Mouse (Mus musculus) forelimb bud, embryonic 11.5 days (tissue): ENCODE measurements around the gene Gm28635.
A peak's percentile ranks its signal among the peaks of the same experiment; 100 is the strongest.

Experiments
- DNase-seq: peaks from one replicate; pipeline ENCODE4 v3.0.0-alpha.2; 2012; ENCODE audit warnings: low read depth, low spot score

Gene Gm28635

DNA sequence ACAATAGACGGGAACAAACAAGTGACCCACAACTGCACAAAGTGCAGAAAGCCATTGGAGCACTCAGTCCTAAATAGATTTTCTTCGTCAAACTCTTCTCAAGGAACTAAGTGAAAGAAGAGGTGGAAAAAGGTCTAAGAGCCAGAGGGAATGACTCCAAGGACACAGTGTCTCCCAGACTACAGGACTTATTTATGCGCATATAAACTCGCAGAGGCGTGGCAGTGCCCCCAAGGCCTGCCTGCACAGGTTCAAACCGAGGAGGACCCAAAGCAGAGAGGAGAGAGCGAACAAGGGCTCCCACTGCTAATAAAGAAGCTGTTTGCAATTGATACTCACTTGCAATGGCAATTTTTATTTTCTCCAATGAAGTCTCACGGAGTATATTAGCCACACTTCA is 92.1 kb downstream of the Gm28635 start:
- no peak for DNase-seq

DNA sequence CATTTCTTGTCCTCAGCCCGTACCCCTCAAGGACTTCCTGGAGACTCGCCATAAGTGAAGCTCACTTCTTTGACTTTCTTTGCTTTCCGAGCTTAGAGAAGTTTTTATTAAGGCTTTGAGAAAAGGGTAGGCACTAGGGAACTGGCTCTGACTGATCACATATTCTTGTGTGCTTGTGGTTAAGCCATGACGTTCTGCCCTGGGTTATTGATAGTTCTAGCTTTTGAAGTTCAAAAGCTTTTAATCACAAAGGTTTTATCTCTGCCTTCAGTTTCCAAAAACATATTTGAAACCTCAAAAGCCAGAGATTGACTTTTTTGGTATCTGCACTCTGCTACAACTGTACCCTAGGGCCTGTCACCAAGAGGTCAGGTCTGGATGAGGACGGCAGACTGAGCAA is 95.6 kb downstream of the Gm28635 start:
- no peak for DNase-seq

DNA sequence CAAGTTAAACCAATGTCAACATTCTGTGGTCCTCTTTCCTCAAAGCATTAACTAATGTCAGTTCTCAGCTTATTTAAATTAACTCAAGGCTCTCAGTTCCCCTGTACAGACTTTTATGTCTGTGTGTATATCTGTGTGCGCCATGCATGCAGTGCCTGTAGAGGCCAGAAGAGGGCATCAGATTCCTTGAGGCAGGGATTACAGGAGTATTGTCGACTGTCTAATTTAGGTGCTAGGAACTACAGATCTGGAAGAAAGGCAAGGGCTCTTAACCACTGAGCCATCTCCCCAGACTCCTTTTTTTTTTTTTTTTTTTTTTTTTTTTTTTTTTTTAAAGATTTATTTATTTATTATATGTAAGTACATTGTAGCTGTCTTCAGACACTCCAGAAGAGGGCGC is 96.6 kb downstream of the Gm28635 start:
- DNase-seq = peak; percentile 10

DNA sequence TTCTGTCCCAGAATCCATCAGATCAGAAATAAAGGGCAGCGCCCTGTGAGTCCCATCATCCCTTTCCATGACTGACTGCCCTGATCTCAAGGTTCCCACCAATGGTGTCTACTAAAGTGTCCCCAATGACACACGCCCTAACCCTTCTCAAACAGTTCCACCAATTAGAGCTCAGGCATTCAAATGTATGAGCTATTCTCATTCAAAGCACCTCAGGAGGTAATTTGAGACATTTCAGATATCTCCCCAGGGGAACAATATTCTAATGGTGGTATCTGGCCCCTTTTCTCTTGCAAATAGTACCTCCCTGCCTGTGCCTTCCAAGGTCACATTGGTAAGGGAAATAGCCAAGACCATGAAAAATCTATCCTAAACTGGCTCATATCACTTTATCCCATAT is 98.5 kb downstream of the Gm28635 start:
- no peak for DNase-seq

DNA sequence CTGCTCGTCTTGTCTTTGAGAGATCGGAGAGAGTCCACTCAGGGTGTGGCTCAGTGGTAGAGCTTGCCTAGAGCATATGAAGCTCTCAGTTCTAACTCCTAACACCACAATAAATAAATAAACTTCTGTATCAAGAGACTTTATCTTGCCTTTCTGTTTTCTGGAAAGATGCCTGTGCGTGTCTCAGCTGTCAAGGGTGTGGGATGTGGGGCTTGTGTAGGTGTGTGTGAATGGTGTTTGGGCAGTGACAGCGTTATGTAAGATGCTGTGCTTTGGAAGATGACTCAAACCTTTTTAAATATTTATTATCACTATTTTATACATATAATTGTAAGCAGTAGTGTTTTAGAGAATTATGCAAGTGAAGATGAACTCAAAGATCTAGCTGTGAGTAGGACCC is 103.7 kb downstream of the Gm28635 start:
- no peak for DNase-seq

DNA sequence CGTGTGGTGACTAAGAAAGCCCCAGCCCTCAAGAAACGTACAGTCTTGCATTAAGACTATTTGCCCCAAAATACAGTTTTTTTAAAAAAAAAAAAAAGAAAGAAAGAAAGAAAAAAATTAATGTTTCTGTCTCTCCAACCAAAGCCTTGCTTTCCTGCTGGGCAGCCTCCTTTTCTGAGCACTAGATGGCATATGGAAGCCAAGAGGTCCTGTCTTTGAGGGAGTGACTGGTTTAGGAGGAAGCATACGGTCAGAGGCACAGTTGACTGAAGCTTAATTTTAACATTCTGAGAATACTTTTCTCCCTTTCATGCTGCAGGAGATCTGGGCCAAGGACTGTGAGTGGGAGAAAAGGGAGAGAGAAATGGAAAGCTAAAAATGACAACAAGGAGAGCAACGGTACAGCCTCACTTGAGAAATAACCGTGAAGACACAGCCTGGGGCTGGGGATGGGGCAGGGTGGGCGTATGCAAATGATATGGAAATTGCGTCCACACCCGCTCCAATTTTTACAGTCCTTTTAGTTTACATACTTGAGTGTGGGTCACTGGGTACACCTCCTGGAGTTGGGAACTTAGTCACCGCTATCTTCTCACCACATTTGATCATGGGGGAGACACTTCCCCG is 120.8 kb downstream of the Gm28635 start:
- DNase-seq = no peak
